Mouse (Mus musculus): ENCODE results near the gene Ppp1r36.

DNA sequence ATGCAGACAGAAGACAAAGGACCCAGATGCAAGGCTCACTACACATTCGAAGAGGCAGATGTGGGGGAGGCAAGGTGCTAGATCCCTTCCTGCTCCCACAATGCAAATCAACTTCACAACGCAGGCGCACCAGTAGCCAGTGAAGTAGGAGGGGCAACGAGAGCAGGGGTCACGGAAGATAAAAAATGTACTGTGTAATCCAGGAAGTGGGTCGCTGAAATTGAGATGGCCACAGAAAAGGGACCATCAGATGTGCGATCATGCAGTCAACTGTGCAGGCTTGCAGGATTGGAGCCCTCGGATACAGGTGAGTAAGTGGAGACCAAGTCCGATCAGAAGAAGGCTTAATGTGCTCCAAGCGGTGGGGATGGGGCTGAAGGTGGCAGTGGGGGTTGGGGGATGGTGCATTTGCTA is 27.0 kb downstream of the Ppp1r36 start:
- TF ChIP-seq TCF12 (IDR thresholded peaks at IDR 0.05; ENCODE audit: low read depth, low read length) (peak; percentile 59; the same call in 1 of the 2 replicates), CTCF (conservative IDR thresholded peaks at IDR 0.05 in 1 of 2, IDR thresholded peaks at IDR 0.05 in 1 of 2; ENCODE audit: low read depth in 2 of 2, low read length in 2 of 2) (no peak), MYC (IDR thresholded peaks at IDR 0.05; ENCODE audit: low read depth, low read length) (no peak), POLR2A (IDR thresholded peaks at IDR 0.05; ENCODE audit: low read depth, low read length) (peak; percentile 91)

All from CH12.LX (cell line).